Mouse (Mus musculus): ENCODE measurements around the gene Fbxo4. TPM values are rescaled to one million over a fixed set of nuclear protein-coding genes. Genes with fewer than 3 reads are reported as not detected.
A peak's percentile ranks its signal among the peaks of the same experiment; 100 is the strongest.

Fbxo4 gene
- polyA plus RNA-seq, 1 experiment from 2014 or later, result 10.9 TPM

GRCm38 (mm10) chr15:4023747-4024146 is 44.4 kb upstream of the Fbxo4 start:
- H3K4me1 ChIP-seq (replicated peaks; ENCODE audit: control insufficient read depth, insufficient read depth, low read length), result peaks cover 12% of the 10 kb centered on the region
- 94% methylated on average over 2 of the region's 2 CpGs for whole genome bisulfite sequencing
- DNase-seq (ENCODE audit: low spot score) (no peak), ATAC-seq (ENCODE audit: low FRiP score) (no peak)
- H3K27ac ChIP-seq, result no peak overlapping the region
- H3K36me3 ChIP-seq (replicated peaks; ENCODE audit: control insufficient read depth, insufficient read depth), result no peaks in the 10 kb centered on the region
- H3K4me3 ChIP-seq (replicated peaks; ENCODE audit: low read length), result no peak overlapping the region
- H3K9me3 ChIP-seq (ENCODE audit: control insufficient read depth, low read length), result no peaks in the 10 kb centered on the region
- H3K9ac ChIP-seq, result no peak overlapping the region
- no peaks in the 10 kb centered on the region for H3K27me3 ChIP-seq (ENCODE audit: control insufficient read depth, insufficient read depth, low read length)
- no peak overlapping the region for H3K4me2 ChIP-seq (replicated peaks)

- no peaks in the 10 kb centered on the region for H3K36me3 ChIP-seq (replicated peaks; ENCODE audit: control insufficient read depth, insufficient read depth)
- no peaks in the 10 kb centered on the region for H3K4me1 ChIP-seq (replicated peaks; ENCODE audit: control insufficient read depth, insufficient read depth, low read length)
- no peaks in the 10 kb centered on the region for H3K27me3 ChIP-seq (ENCODE audit: control insufficient read depth, insufficient read depth, low read length)
- no peak overlapping the region for H3K27ac ChIP-seq
- no peak overlapping the region for H3K4me2 ChIP-seq (replicated peaks)
- H3K4me3 ChIP-seq (replicated peaks; ENCODE audit: low read length), result no peak overlapping the region
- DNase-seq (ENCODE audit: low spot score) (no peak), ATAC-seq (ENCODE audit: low FRiP score) (no peak)
- WGBS, result 56% methylated on average over 4 of the region's 4 CpGs
- no peak overlapping the region for H3K9ac ChIP-seq
- H3K9me3 ChIP-seq (ENCODE audit: control insufficient read depth, low read length), result no peaks in the 10 kb centered on the region
Measured at GRCm38 (mm10) chr15:4020711-4021110, 41.3 kb upstream of the Fbxo4 start.

GRCm38 (mm10) chr15:4013873-4014272 is 34.5 kb upstream of the Fbxo4 start:
- DNase-seq (ENCODE audit: low spot score) (no peak), ATAC-seq (ENCODE audit: low FRiP score) (no peak)
- WGBS, result 67% methylated on average over 2 of the region's 2 CpGs
- H3K4me2 ChIP-seq (replicated peaks), result no peak overlapping the region
- H3K27ac ChIP-seq, result no peak overlapping the region
- no peaks in the 10 kb centered on the region for H3K27me3 ChIP-seq (ENCODE audit: control insufficient read depth, insufficient read depth, low read length)
- H3K4me1 ChIP-seq (replicated peaks; ENCODE audit: control insufficient read depth, insufficient read depth, low read length), result no peaks in the 10 kb centered on the region
- no peak overlapping the region for H3K9ac ChIP-seq
- H3K9me3 ChIP-seq (ENCODE audit: control insufficient read depth, low read length), result no peaks in the 10 kb centered on the region
- no peaks in the 10 kb centered on the region for H3K36me3 ChIP-seq (replicated peaks; ENCODE audit: control insufficient read depth, insufficient read depth)
- H3K4me3 ChIP-seq (replicated peaks; ENCODE audit: low read length), result no peak overlapping the region

GRCm38 (mm10) chr15:4000536-4000935 is 21.2 kb upstream of the Fbxo4 start:
- Histone ChIP-seq H3K9ac (no peak overlapping the region), H3K27me3 (ENCODE audit: control insufficient read depth, insufficient read depth, low read length) (no peaks in the 10 kb centered on the region), H3K4me2 (replicated peaks) (no peak overlapping the region), H3K9me3 (ENCODE audit: control insufficient read depth, low read length) (0 out of 2 replicates have a peak, but pooled peaks cover 8% of the 10 kb centered on the region), H3K36me3 (replicated peaks; ENCODE audit: control insufficient read depth, insufficient read depth) (no peaks in the 10 kb centered on the region), H3K27ac (no peak overlapping the region), H3K4me1 (replicated peaks; ENCODE audit: control insufficient read depth, insufficient read depth, low read length) (0 out of 2 replicates have a peak, but pooled peaks cover 5% of the 10 kb centered on the region), H3K4me3 (replicated peaks; ENCODE audit: low read length) (no peak overlapping the region)
- 93% methylated on average over 2 of the region's 2 CpGs for WGBS
- no peak for ATAC-seq (ENCODE audit: low FRiP score)
- no peak for DNase-seq (ENCODE audit: low spot score)

- DNase-seq (ENCODE audit: low spot score), result no peak
- no peak overlapping the region for H3K4me3 ChIP-seq (replicated peaks; ENCODE audit: low read length)
- peaks cover 12% of the 10 kb centered on the region for H3K4me1 ChIP-seq (replicated peaks; ENCODE audit: control insufficient read depth, insufficient read depth, low read length)
- ATAC-seq (ENCODE audit: low FRiP score), result no peak
- no peak overlapping the region for H3K4me2 ChIP-seq (replicated peaks)
- no peaks in the 10 kb centered on the region for H3K27me3 ChIP-seq (ENCODE audit: control insufficient read depth, insufficient read depth, low read length)
- H3K36me3 ChIP-seq (replicated peaks; ENCODE audit: control insufficient read depth, insufficient read depth), result no peaks in the 10 kb centered on the region
- H3K9ac ChIP-seq, result no peak overlapping the region
- H3K9me3 ChIP-seq (ENCODE audit: control insufficient read depth, low read length), result no peaks in the 10 kb centered on the region
- no peak overlapping the region for H3K27ac ChIP-seq
- 63% methylated on average over 2 of the region's 2 CpGs for WGBS
Measured at GRCm38 (mm10) chr15:3999144-3999543, 19.8 kb upstream of the Fbxo4 start.

- Histone ChIP-seq H3K9me3 (ENCODE audit: control insufficient read depth, low read length) (no peaks in the 10 kb centered on the region), H3K27ac (peak overlapping the region; percentile 79), H3K36me3 (replicated peaks; ENCODE audit: control insufficient read depth, insufficient read depth) (peaks cover 8% of the 10 kb centered on the region), H3K9ac (peak overlapping the region; percentile 60), H3K4me3 (replicated peaks; ENCODE audit: low read length) (peak overlapping the region; percentile 82), H3K4me1 (replicated peaks; ENCODE audit: control insufficient read depth, insufficient read depth, low read length) (peaks cover 19% of the 10 kb centered on the region), H3K4me2 (replicated peaks) (peak overlapping the region; percentile 73), H3K27me3 (ENCODE audit: control insufficient read depth, insufficient read depth, low read length) (no peaks in the 10 kb centered on the region)
- 25% methylated on average over 14 of the region's 14 CpGs for WGBS
- no peak for ATAC-seq (ENCODE audit: low FRiP score)
- no peak for DNase-seq (ENCODE audit: low spot score)
Measured at GRCm38 (mm10) chr15:3996267-3997010, 17.1 kb upstream of the Fbxo4 start.

- Histone ChIP-seq H3K4me3 (replicated peaks; ENCODE audit: low read length) (peak within 1 kb of the TSS; percentile 82), H3K9ac (peak within 1 kb of the TSS; percentile 80), H3K4me2 (replicated peaks) (peak within 1 kb of the TSS; percentile 73), H3K4me1 (replicated peaks; ENCODE audit: control insufficient read depth, insufficient read depth, low read length) (peaks cover 19% of the 10 kb centered on the region), H3K27me3 (ENCODE audit: control insufficient read depth, insufficient read depth, low read length) (no peaks in the 10 kb centered on the region), H3K9me3 (ENCODE audit: control insufficient read depth, low read length) (no peaks in the 10 kb centered on the region), H3K27ac (peak within 1 kb of the TSS; percentile 94), H3K36me3 (replicated peaks; ENCODE audit: control insufficient read depth, insufficient read depth) (peaks cover 16% of the 10 kb centered on the region)
- WGBS, result under 1% methylated on average over 61 of the region's 61 CpGs
- DNase-seq (ENCODE audit: low spot score) (peak; percentile 97), ATAC-seq (ENCODE audit: low FRiP score) (peak; percentile 100)
Measured at GRCm38 (mm10) chr15:3995448-3996266, 16.3 kb upstream of the Fbxo4 start, which contains the start of gene AW549877. Gene AW549877 (minus strand): TSS chr15:3995744.

GRCm38 (mm10) chr15:3994852-3995447 is 15.6 kb upstream of the Fbxo4 start:
- peak overlapping the region; percentile 82 for H3K4me3 ChIP-seq (replicated peaks; ENCODE audit: low read length)
- H3K27me3 ChIP-seq (ENCODE audit: control insufficient read depth, insufficient read depth, low read length), result no peaks in the 10 kb centered on the region
- H3K36me3 ChIP-seq (replicated peaks; ENCODE audit: control insufficient read depth, insufficient read depth), result peaks cover 23% of the 10 kb centered on the region
- H3K4me1 ChIP-seq (replicated peaks; ENCODE audit: control insufficient read depth, insufficient read depth, low read length), result peaks cover 19% of the 10 kb centered on the region
- H3K4me2 ChIP-seq (replicated peaks), result peak overlapping the region; percentile 73
- DNase-seq (ENCODE audit: low spot score) (no peak), ATAC-seq (ENCODE audit: low FRiP score) (no peak)
- peak overlapping the region; percentile 80 for H3K9ac ChIP-seq
- no peaks in the 10 kb centered on the region for H3K9me3 ChIP-seq (ENCODE audit: control insufficient read depth, low read length)
- H3K27ac ChIP-seq, result peak overlapping the region; percentile 94
- WGBS, result 25% methylated on average over 14 of the region's 14 CpGs

GRCm38 (mm10) chr15:3987981-3988380 is 8.6 kb upstream of the Fbxo4 start:
- ATAC-seq (ENCODE audit: low FRiP score), result no peak
- WGBS, result 73% methylated on average over 2 of the region's 2 CpGs
- Histone ChIP-seq H3K4me2 (replicated peaks) (no peak overlapping the region), H3K27me3 (ENCODE audit: control insufficient read depth, insufficient read depth, low read length) (no peaks in the 10 kb centered on the region), H3K4me1 (replicated peaks; ENCODE audit: control insufficient read depth, insufficient read depth, low read length) (no peaks in the 10 kb centered on the region), H3K27ac (no peak overlapping the region), H3K36me3 (replicated peaks; ENCODE audit: control insufficient read depth, insufficient read depth) (peaks cover 83% of the 10 kb centered on the region), H3K9me3 (ENCODE audit: control insufficient read depth, low read length) (no peaks in the 10 kb centered on the region), H3K9ac (no peak overlapping the region), H3K4me3 (replicated peaks; ENCODE audit: low read length) (no peak overlapping the region)
- DNase-seq (ENCODE audit: low spot score), result peak; percentile 60

Data from hindbrain, embryonic 14.5 days (tissue).